Mouse (Mus musculus) spleen, postnatal 14 days (tissue): ENCODE data around the gene Smarca4.
"Not testable (repeated sequence)": the region's sequence is repeated elsewhere in the genome, so short reads cannot be mapped to it uniquely, and the experiment has no call there.

Experiments
- DNase-seq, 2 experiments: peaks; one replicate each; pipeline ENCODE4 v3.0.0; 2021 to 2022; ENCODE audit warnings: low spot score in 2 of 2

Smarca4 gene

DNA sequence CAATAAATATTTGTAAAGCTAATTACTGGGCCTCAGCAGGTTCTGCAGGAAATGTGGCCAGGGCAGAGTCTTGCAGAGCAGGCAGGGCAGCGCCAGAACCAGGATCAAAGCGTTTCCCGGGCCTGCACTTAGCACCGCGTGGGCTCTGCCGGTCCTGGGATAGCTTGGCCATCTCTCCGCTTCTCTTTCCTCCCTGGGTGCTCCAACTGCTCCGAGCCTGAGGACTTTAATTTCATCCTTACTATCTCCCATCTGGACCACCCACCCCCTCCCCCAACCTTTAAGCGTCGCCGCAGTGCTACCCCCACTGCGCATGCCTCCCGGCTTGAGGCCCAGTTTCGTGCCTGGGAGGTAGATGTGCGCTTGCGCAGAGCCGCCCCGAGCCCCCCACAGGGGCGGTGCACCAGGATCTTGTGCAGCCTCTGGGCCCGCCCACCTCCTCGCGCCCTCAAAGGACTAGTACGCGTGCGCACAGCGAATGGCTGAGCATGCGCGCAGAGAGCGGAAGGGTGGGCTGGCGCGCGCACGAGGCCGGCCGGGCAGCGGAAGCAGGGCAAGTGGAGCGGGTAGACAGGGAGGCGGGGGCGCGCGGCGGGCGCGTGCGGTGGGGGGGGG, at the start of gene Smarca4:
Gene Smarca4 (plus strand): TSS at position 553 of the 615 bp plus-strand sequence.
- DNase-seq: peak; percentile 97

DNA sequence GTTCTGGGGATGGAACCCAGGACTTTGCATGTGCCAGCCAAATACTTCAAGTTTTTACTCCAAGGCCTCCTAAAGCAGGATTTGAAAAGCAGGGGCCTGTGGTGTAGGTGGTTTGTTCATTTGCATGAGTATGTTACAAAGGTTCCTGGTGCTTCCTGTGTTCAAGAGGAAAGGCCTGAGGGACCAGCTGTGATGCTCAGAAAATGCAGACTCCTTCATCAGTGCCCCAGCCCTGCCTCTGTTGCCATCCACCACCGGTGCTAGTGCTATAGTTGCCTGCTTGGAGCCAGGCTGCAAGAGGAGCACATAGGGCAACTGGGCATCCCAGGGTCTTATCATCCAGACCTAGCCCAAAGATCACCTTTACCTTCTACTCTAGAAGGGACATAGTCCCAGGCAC, 49.4 kb upstream of the Smarca4 start:
- no peak for DNase-seq

DNA sequence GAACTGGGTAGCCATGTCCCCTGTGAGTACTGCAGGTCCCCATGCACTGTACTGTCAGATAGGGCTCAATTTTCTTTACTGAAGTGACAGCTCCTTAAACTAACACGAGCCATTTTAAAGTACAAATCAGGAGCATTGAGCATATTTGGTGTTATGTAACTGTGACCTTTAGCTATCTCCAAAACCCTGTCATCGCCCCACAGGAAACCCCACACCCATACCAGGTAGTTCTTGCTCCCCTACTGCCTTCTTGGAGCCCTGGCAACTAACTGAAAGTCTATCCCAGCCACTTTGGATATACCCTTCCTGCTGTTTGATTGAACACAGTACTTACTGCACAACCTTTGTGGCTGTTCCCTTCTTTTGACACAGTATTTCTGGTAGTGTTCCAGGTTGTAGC, 48.9 kb upstream of the Smarca4 start:
- DNase-seq: no peak

DNA sequence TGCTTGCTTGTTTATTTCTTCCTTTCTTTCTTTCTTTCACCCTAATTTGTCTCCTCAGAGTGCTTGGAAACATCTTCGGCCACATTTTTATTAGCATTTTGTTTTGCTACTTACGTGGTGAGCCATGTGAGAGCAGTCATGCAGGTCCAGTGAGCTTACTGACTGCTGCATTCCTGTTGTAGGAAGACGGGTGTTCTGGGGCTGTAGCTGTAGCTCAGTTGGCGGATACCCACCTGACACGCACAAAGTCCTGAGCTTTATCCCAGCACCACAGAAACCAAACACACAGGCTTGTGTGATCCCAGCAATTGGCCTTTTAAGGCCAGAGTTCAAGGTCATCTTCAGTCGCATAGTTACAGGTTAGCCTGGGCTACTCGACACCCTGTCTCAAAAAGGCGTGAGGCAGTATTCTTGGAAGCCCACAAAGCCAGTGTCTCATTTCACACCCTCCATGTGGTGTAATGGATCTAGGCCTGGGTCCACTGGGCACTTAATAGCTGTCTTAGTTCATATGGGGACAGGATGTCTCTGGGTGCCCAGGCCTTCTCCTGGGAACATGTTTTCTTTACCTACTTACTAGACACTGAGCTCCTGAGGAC, 47.2 kb upstream of the Smarca4 start:
- DNase-seq: no peak

GRCm38 (mm10) chr9:21574012-21574801, 41.8 kb upstream of the Smarca4 start:
- DNase-seq: no peak

- DNase-seq: no peak
Measured at GRCm38 (mm10) chr9:21575253-21575652, 40.7 kb upstream of the Smarca4 start.

GRCm38 (mm10) chr9:21576286-21576685, 39.7 kb upstream of the Smarca4 start:
- DNase-seq: no peak

DNA sequence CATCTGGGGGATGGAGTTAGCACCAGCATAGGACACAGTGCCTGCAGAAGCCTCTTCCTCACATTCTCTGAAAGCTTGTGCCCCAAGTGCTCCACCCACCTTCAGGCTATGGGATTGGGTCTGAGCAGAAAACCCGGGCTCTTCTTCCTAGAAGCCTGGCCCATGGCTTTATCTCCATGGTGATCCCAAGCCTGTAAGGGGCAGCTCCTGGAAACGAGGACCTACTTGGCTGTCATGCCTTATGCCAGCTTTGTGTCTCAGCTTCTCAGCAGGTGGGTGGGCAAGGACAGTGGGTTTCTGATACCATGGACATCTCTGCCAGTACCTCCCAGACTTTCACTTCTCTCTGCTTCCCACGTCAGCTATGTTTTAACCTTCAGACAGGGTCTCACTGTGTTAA, 37.7 kb upstream of the Smarca4 start:
- DNase-seq: no peak

GRCm38 (mm10) chr9:21585401-21585800, 30.6 kb upstream of the Smarca4 start:
- no peak for DNase-seq

- DNase-seq: no peak
Measured at GRCm38 (mm10) chr9:21587678-21588349, 28.2 kb upstream of the Smarca4 start.

DNA sequence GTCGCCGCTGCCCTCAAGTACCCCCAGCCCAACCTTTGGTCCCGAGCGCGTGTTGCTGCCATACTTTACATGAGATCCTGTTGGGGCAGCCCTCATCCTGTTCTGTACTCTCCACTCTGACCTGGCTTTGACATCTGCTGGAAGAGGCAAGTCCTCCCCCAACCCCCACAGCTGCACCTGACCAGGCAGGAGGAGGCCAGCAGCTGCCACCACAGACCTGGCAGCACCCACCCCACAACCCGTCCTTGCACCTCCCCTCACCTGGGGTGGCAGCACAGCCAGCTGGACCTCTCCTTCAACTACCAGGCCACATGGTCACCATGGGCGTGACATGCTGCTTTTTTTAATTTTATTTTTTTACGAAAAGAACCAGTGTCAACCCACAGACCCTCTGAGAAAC, 27.6 kb upstream of the Smarca4 start:
- no peak for DNase-seq

GRCm38 (mm10) chr9:21589538-21589937, 26.4 kb upstream of the Smarca4 start:
- no peak for DNase-seq

DNA sequence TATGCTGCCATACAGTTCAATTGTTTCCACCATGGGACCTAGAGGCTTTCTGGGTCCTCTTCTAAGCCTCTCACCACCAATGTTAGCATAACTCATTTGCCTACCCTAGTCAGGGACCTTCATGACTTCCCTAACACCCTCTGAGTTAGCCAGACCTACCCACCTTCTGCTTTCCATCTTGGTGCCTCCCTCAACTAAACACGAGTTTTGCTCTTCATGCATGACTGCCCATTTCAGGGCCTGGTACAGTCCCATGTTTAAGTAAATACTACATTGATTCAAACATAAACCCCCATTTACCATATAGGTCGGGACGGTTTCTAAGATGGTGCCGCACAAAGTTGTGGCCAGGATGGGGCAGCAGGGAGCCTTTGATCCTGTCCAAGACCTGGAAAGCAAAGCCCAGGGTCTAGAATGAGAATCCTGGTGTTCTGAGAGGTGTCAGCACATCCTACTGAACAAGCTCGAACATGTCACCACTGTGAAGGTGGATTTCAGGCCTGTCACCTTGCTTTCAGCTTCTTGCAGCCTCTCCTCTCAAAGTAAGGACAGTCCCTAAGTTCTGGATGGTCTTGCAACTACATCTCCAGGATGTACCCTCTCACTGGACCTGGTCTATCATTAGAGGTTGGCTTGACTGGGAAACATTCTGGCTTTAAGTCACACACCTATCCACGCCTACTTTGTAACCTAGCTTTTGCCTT, 24.7 kb upstream of the Smarca4 start:
- no peak for DNase-seq

- no peak for DNase-seq
Measured at GRCm38 (mm10) chr9:21591831-21592702, 23.9 kb upstream of the Smarca4 start.

DNA sequence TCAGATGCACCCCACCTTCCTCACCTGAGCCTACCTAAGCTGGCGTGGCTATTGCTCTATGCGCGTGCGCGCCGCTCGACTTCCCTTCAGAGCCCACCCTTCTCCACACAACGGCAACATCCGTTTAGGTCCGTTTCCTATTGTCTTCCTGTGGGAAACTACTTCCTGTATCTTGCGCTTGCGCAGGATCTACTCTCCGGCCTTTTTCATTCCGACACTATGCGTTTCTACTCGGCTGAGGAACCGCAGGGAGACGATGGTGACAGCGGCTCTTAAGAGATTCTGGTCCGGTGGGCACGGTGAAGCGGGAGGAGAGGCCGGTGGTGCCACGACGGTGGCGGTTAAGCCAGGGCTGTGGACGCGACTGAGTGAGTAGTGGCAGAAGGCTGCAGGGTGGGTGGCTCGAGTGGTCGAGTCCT, 23.3 kb upstream of the Smarca4 start, which contains the start of the genes Timm29 and Yipf2:
Gene Timm29 (plus strand): TSS at position 20 of the 419 bp plus-strand sequence.
Gene Yipf2 (minus strand): TSS at position 126 of the 419 bp plus-strand sequence.
- peak; percentile 67 to 82 for DNase-seq

GRCm38 (mm10) chr9:21593122-21593721, 22.7 kb upstream of the Smarca4 start:
- DNase-seq: peak in 1 of 2 experiments; percentile 41

DNA sequence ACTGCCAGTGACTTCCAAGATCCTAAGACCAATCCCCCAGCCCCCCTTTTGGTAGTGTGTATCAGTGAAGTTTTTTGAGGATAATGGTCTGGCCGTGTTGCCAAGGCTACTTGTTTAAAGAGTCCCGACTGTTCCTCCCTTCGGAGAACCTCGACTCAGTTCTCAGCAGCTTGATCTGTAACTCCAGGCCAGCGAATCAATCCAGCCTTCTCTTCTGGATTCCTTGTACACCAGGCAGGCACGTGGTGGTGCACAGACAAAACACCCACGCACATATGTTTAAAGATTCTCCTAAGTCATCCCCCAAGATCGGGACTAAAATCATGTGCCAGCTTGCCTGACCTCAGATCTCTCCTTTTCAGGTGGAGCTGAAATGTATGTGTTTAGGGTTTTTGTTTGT, 21.6 kb upstream of the Smarca4 start:
- not testable (repeated sequence) for DNase-seq

DNA sequence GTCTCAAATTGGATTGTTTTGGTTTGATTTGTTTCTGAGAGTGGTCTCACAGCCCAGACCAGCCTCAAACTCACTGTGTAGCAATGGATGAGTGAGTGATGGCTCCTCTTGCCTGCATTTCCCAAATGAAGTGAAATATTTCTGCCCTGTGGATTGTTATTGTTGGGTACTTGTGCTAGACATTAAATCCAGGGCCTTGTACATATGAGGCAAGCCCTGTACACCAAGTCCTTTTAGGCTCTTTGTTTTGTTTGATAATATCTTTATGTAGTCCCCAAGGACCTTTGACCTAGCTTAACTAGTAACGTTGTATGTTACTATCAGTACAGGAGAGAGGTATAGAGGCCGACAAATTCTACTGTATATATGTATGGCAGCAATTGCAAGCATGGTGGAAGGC, 21.1 kb upstream of the Smarca4 start:
- no peak for DNase-seq

GRCm38 (mm10) chr9:21598198-21598597, 17.8 kb upstream of the Smarca4 start:
- peak in 1 of 2 experiments; percentile 42 for DNase-seq

DNA sequence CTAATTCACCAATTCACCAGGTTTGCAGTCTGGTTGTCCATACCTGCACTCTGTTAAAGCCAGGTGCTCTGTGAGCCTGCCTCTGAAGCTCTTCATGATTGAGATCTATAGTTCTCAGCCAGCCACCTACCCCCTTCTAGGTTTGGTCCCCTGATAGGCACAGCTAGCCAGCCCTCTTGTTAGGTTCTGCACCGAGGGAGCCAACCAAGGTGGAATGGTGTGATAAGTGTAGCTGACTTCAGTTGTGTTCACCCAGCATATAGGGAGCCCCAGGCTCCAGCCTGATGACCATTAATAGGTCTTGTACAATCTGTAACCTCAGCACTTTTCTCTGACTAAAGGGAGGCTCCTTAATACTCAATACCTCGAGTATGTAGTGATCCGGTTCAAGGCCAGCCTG, 15.8 kb upstream of the Smarca4 start:
- no peak for DNase-seq
